Mouse (Mus musculus) MEL (cell line): ENCODE measurements around the gene Nacc2. TPM values are rescaled to one million over a fixed set of nuclear protein-coding genes. Genes with fewer than 3 reads are reported as not detected.

ENCODE experiments used
- DNase-seq: peaks from one replicate; pipeline ENCODE4 v3.0.0; 2011; ENCODE audit warnings: low read depth, low spot score
- H3K27ac ChIP-seq: 2 replicates; pipeline ENCODE4 v1.5.1; 2012; ENCODE audit warnings: low read depth, mild to moderate bottlenecking, control low read depth, low read length, moderate library complexity; ENCODE audit not compliant: control insufficient read depth
- H3K27me3 ChIP-seq, 2 experiments: fragments of 150-350 bp in 1 of 2; sonication (generic) in 1 of 2; 2 replicates each; pipeline ENCODE4 v1.6.1; 2012; ENCODE audit warnings: low read length in 2 of 2, mild to moderate bottlenecking in 2 of 2, improper control_type of control experiment in 1 of 2, moderate library complexity in 1 of 2; ENCODE audit not compliant: insufficient read depth in 2 of 2, control insufficient read depth in 1 of 2
- H3K36me3 ChIP-seq, 2 experiments: 2 replicates each; pipeline ENCODE4 v1.6.1; 2012 to 2014; ENCODE audit warnings: low read length in 2 of 2, improper control_type of control experiment in 1 of 2, inconsistent platforms in 1 of 2, mild to moderate bottlenecking in 1 of 2; ENCODE audit not compliant: insufficient read depth in 2 of 2, control insufficient read depth in 1 of 2
- H3K4me1 ChIP-seq, 2 experiments: fragments of 150-350 bp in 1 of 2; sonication (generic) in 1 of 2; 2 replicates each; pipeline ENCODE4 v1.6.1; 2012; ENCODE audit warnings: low read length in 2 of 2, improper control_type of control experiment in 1 of 2, mild to moderate bottlenecking in 1 of 2; ENCODE audit not compliant: insufficient read depth in 2 of 2, control insufficient read depth in 1 of 2
- H3K4me3 ChIP-seq, 2 experiments: fragments of 150-350 bp in 1 of 2; sonication (generic) in 1 of 2; 2 replicates each; pipeline ENCODE4 v1.5.1; 2012; ENCODE audit warnings: low read depth in 2 of 2, low read length in 2 of 2, mild to moderate bottlenecking in 2 of 2, moderate library complexity in 2 of 2, control low read depth in 1 of 2, improper control_type of control experiment in 1 of 2; ENCODE audit not compliant: control insufficient read depth in 1 of 2, insufficient read depth in 1 of 2
- H3K79me2 ChIP-seq: 2 replicates; pipeline ENCODE4 v1.6.1; 2012; ENCODE audit warnings: mild to moderate bottlenecking, low read length, moderate library complexity; ENCODE audit not compliant: control insufficient read depth, poor library complexity, insufficient read depth
- H3K9ac ChIP-seq: 2 replicates; pipeline ENCODE4 v1.6.1; 2012; ENCODE audit warnings: low read depth, mild to moderate bottlenecking, control low read depth, low read length, moderate library complexity; ENCODE audit not compliant: control insufficient read depth, poor library complexity, severe bottlenecking
- H3K9me3 ChIP-seq: fragments of 150-350 bp; sonication (generic); replicated peaks from 2 replicates; pipeline ENCODE4 v1.6.1; 2012; ENCODE audit warnings: mild to moderate bottlenecking, low read length, improper control_type of control experiment, moderate library complexity; ENCODE audit not compliant: insufficient read depth
- BHLHE40 ChIP-seq: IDR thresholded peaks from 2 replicates; pipeline ENCODE4 v1.6.1; 2012; ENCODE audit warnings: low read depth, mild to moderate bottlenecking, inconsistent platforms, low read length, improper control_type of control experiment, borderline replicate concordance
- CTCF ChIP-seq, 3 experiments: IDR thresholded peaks in 2 of 3; conservative IDR thresholded peaks in 1 of 3; 2 replicates each; pipeline ENCODE4 v1.5.1; 2011 to 2012; ENCODE audit warnings: low read length in 3 of 3, low read depth in 2 of 3, mild to moderate bottlenecking in 2 of 3, improper control_type of control experiment in 1 of 3, inconsistent platforms in 1 of 3, mixed read lengths in 1 of 3, moderate library complexity in 1 of 3; ENCODE audit not compliant: control insufficient read depth in 1 of 3, insufficient read depth in 1 of 3, poor library complexity in 1 of 3, severe bottlenecking in 1 of 3
- E2F4 ChIP-seq: IDR thresholded peaks from 2 replicates; pipeline ENCODE4 v1.6.1; 2011; ENCODE audit warnings: low read depth, low read length, improper control_type of control experiment, borderline replicate concordance
- ELF1 ChIP-seq: IDR thresholded peaks from 2 replicates; pipeline ENCODE4 v1.6.1; 2014; ENCODE audit warnings: low read depth, mild to moderate bottlenecking, inconsistent platforms, low read length, improper control_type of control experiment, moderate library complexity
- GABPA ChIP-seq: IDR thresholded peaks from 2 replicates; pipeline ENCODE4 v1.6.1; 2012; ENCODE audit warnings: low read depth, mild to moderate bottlenecking, inconsistent platforms, low read length, improper control_type of control experiment, moderate library complexity
- GATA1 ChIP-seq: IDR thresholded peaks from 2 replicates; pipeline ENCODE4 v1.6.1; 2011; ENCODE audit warnings: low read depth, low read length, improper control_type of control experiment
- JUND ChIP-seq: IDR thresholded peaks from 2 replicates; pipeline ENCODE4 v1.6.1; 2011; ENCODE audit warnings: low read depth, mild to moderate bottlenecking, improper control_type of control experiment, low read length
- KAT2A ChIP-seq: conservative IDR thresholded peaks from 2 replicates; pipeline ENCODE4 v1.6.1; 2012; ENCODE audit warnings: low read depth, low read length, improper control_type of control experiment, inconsistent platforms
- MAFK ChIP-seq: IDR thresholded peaks from 2 replicates; pipeline ENCODE4 v1.6.1; 2011; ENCODE audit warnings: low read depth, mild to moderate bottlenecking, low read length, improper control_type of control experiment, borderline replicate concordance
- MAZ ChIP-seq: IDR thresholded peaks from 2 replicates; pipeline ENCODE4 v1.6.1; 2012; ENCODE audit warnings: low read depth, mild to moderate bottlenecking, inconsistent platforms, low read length, improper control_type of control experiment
- MXI1 ChIP-seq: IDR thresholded peaks from 2 replicates; pipeline ENCODE4 v1.6.1; 2011; ENCODE audit warnings: mild to moderate bottlenecking, low read depth, low read length, improper control_type of control experiment
- MYC ChIP-seq: IDR thresholded peaks from 2 replicates; pipeline ENCODE4 v1.6.1; 2011; ENCODE audit warnings: low read depth, mild to moderate bottlenecking, low read length, improper control_type of control experiment, moderate library complexity
- NELFE ChIP-seq: IDR thresholded peaks from 2 replicates; pipeline ENCODE4 v1.6.1; 2011; ENCODE audit warnings: low read depth, low read length, improper control_type of control experiment
- POLR2A ChIP-seq, 2 experiments: IDR thresholded peaks; 2 replicates each; pipeline ENCODE4 v1.6.1; 2011 to 2012; ENCODE audit warnings: low read length in 2 of 2, mild to moderate bottlenecking in 2 of 2, control low read depth in 1 of 2, improper control_type of control experiment in 1 of 2, low read depth in 1 of 2, moderate library complexity in 1 of 2; ENCODE audit not compliant: control insufficient read depth in 1 of 2, insufficient read depth in 1 of 2, poor library complexity in 1 of 2
- POLR2AphosphoS2 ChIP-seq: IDR thresholded peaks from 2 replicates; pipeline ENCODE4 v1.6.1; 2011; ENCODE audit warnings: low read length, improper control_type of control experiment
- POLR2AphosphoS5 ChIP-seq: IDR thresholded peaks from 2 replicates; pipeline ENCODE4 v1.6.1; 2012; ENCODE audit warnings: low read depth, borderline replicate concordance, mild to moderate bottlenecking, inconsistent platforms, low read length, moderate library complexity, mixed read lengths
- RAD21 ChIP-seq: IDR thresholded peaks from 2 replicates; pipeline ENCODE4 v1.6.1; 2011; ENCODE audit warnings: mild to moderate bottlenecking, low read depth, low read length, improper control_type of control experiment
- RCOR1 ChIP-seq: IDR thresholded peaks from 2 replicates; pipeline ENCODE4 v1.6.1; 2012; ENCODE audit warnings: low read depth, mild to moderate bottlenecking, inconsistent platforms, low read length, improper control_type of control experiment
- SIN3A ChIP-seq: IDR thresholded peaks from 2 replicates; pipeline ENCODE4 v1.6.1; 2012; ENCODE audit warnings: low read length, improper control_type of control experiment, inconsistent platforms
- SMC3 ChIP-seq: IDR thresholded peaks from 2 replicates; pipeline ENCODE4 v1.6.1; 2011; ENCODE audit warnings: low read depth, low read length, improper control_type of control experiment
- TAL1 ChIP-seq: IDR thresholded peaks from 2 replicates; pipeline ENCODE4 v1.6.1; 2012; ENCODE audit warnings: mild to moderate bottlenecking, inconsistent platforms, low read length, moderate library complexity, mixed read lengths
- TCF12 ChIP-seq: IDR thresholded peaks from 2 replicates; pipeline ENCODE4 v1.6.1; 2014; ENCODE audit warnings: low read depth, mild to moderate bottlenecking, inconsistent platforms, low read length, improper control_type of control experiment, moderate library complexity
- ZC3H11A ChIP-seq: IDR thresholded peaks from 2 replicates; pipeline ENCODE4 v1.6.1; 2012; ENCODE audit warnings: low read depth, mild to moderate bottlenecking, inconsistent platforms, low read length, improper control_type of control experiment
- ZMIZ1 ChIP-seq: IDR thresholded peaks from 2 replicates; pipeline ENCODE4 v1.6.1; 2012; ENCODE audit warnings: low read depth, mild to moderate bottlenecking, inconsistent platforms, low read length, improper control_type of control experiment, moderate library complexity
- ZNF384 ChIP-seq: IDR thresholded peaks from 2 replicates; pipeline ENCODE4 v1.6.1; 2012; ENCODE audit warnings: low read depth, mild to moderate bottlenecking, inconsistent platforms, low read length, improper control_type of control experiment
- polyA plus RNA-seq, 2 experiments: library from polyadenylated mRNA; stranded (reverse) in 1 of 2; unstranded in 1 of 2; fragments of >175 nt in 1 of 2; fragments of >200 nt in 1 of 2; gene quantifications; 2 replicates each; pipeline versions ENCODE4 v1.2.1 to v1.2.4; 2012; ENCODE audit warnings: low replicate concordance in 2 of 2, low read depth in 1 of 2; ENCODE audit not compliant: insufficient read length in 2 of 2, insufficient read depth in 1 of 2, missing spikeins in 1 of 2
- total RNA-seq: library from RNA; depleted of rRNA; stranded (reverse); fragments of 300-350 nt; gene quantifications from 2 replicates; pipeline ENCODE4 v1.2.3, GENCODE M21; 2012

Gene Nacc2
- total and polyA plus RNA-seq, 3 experiments = 0.19 to 1.7 TPM; not detected in 1

GRCm38 (mm10) chr2:26153295-26153694, 30.3 kb upstream of the Nacc2 start:
- no peaks in the 10 kb centered on the region for H3K27me3 ChIP-seq
- H3K4me3 ChIP-seq = no peak overlapping the region
- DNase-seq = peak; percentile 24
- H3K4me1 ChIP-seq = peaks cover 2 to 11% of the 10 kb centered on the region in 2 experiments; a peak in 2 of 4 replicates
- H3K9me3 ChIP-seq = no peaks in the 10 kb centered on the region
- TF ChIP-seq RAD21 = peak; percentile 20
- no peak for TF ChIP-seq GATA1
- TF ChIP-seq GABPA = no peak
- no peak for TF ChIP-seq ZMIZ1
- TF ChIP-seq SMC3 = peak; percentile 43
- TF ChIP-seq ELF1 = no peak
- peak; percentile 38 to 59 (median 47); a peak in 5 of 6 replicates for TF ChIP-seq CTCF (IDR thresholded peaks at IDR 0.05 in 2 of 3, conservative IDR thresholded peaks at IDR 0.05 in 1 of 3; ENCODE audit: control insufficient read depth in 1 of 3, insufficient read depth in 1 of 3, low read depth in 2 of 3, low read length in 3 of 3, poor library complexity in 1 of 3, severe bottlenecking in 1 of 3)
- no peak for TF ChIP-seq POLR2AphosphoS5
- TF ChIP-seq TAL1 = no peak
- no peak for TF ChIP-seq POLR2A (IDR thresholded peaks at IDR 0.05; ENCODE audit: control insufficient read depth in 1 of 2, insufficient read depth in 1 of 2, low read depth in 1 of 2, low read length in 2 of 2, poor library complexity in 1 of 2)
- no peaks in the 10 kb centered on the region for H3K79me2 ChIP-seq
- no peak overlapping the region for H3K27ac ChIP-seq
- peaks cover 0 to 2% of the 10 kb centered on the region in 2 experiments; a peak in 1 of 4 replicates for H3K36me3 ChIP-seq
- H3K9ac ChIP-seq = no peak overlapping the region

- Histone ChIP-seq H3K4me3 (no peak overlapping the region), H3K27ac (no peak overlapping the region), H3K9ac (no peak overlapping the region), H3K36me3 (no peaks in the 10 kb centered on the region), H3K27me3 (no peaks in the 10 kb centered on the region), H3K4me1 (no peaks in the 10 kb centered on the region), H3K9me3 (no peaks in the 10 kb centered on the region), H3K79me2 (no peaks in the 10 kb centered on the region)
- TF ChIP-seq MAFK = no peak
- no peak for TF ChIP-seq POLR2AphosphoS2
- no peak for TF ChIP-seq SIN3A
- TF ChIP-seq ZC3H11A = no peak
- no peak for TF ChIP-seq ELF1
- TF ChIP-seq JUND = no peak
- TF ChIP-seq MXI1 = no peak
- TF ChIP-seq E2F4 = no peak
- no peak for TF ChIP-seq NELFE
- TF ChIP-seq BHLHE40 = no peak
- TF ChIP-seq TAL1 = no peak
- no peak for TF ChIP-seq RCOR1
- no peak for TF ChIP-seq CTCF (IDR thresholded peaks at IDR 0.05 in 2 of 3, conservative IDR thresholded peaks at IDR 0.05 in 1 of 3; ENCODE audit: control insufficient read depth in 1 of 3, insufficient read depth in 1 of 3, low read depth in 2 of 3, low read length in 3 of 3, poor library complexity in 1 of 3, severe bottlenecking in 1 of 3)
- no peak for TF ChIP-seq RAD21
- no peak for TF ChIP-seq MYC
- no peak for TF ChIP-seq MAZ
- no peak for TF ChIP-seq KAT2A
- no peak for TF ChIP-seq SMC3
- TF ChIP-seq TCF12 = no peak
- no peak for TF ChIP-seq ZNF384
- DNase-seq = no peak
Measured at GRCm38 (mm10) chr2:26147706-26148370, 24.8 kb upstream of the Nacc2 start.
